Mouse (Mus musculus): ENCODE measurements at regions not wholly inside any gene's neighbourhood (a gene's known extent, or its start where the extent isn't known, plus 50 kb on each side); places are given as distances from the start of the nearest gene placed in this dataset.
"Not testable (repeated sequence)": the region's sequence is repeated elsewhere in the genome, so short reads cannot be mapped to it uniquely, and the experiment has no call there.

DNA sequence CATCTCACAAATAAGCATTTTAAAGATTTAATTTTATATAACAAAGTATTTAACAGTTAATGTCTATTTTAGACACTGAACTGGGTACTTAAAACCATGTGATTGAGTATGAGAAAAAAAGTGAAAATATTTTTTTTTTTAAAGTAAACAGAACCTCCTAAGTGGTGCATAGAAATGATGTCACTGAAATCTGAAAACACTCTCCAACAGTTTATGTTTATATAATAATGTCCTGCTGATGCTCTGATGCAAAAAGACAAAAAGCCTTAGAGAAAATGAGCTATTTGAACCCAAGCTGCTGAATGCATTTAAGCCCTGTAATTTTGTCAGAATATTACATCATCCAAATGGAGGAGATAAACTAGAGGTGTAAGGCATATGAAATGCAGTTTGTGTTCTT, 3447.1 kb downstream of the 9330182O14Rik start:
- DNase-seq (ENCODE audit: low spot score), result peak; percentile 2

GRCm38 (mm10) chr15:43585751-43586150, 3451.6 kb downstream of the 9330182O14Rik start:
- peak; percentile 3 for DNase-seq (ENCODE audit: low spot score)

GRCm38 (mm10) chr15:43588021-43588420, 3453.9 kb downstream of the 9330182O14Rik start:
- no peak for DNase-seq (ENCODE audit: low spot score)

- DNase-seq (ENCODE audit: low spot score), result no peak
Measured at GRCm38 (mm10) chr15:43607700-43608099, 3473.5 kb downstream of the 9330182O14Rik start.

DNA sequence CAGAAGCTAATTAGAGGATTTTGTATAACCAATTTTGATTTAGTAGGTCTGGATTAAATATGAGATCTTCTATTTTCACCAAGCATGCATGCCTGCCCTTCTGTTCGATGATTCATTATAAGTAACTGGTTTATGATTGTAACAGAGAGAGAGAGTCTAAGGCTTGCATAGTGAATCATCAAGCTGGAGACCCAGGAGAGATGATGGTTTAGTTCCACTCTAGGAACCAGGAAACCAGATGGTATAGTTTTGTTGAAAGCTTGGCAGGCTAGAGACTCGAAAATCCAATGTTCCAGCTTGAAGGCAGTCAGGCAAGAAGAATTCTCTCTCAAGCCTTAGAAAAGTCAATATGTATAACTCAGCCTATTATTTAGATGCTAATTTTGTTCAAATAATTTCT, 3475.7 kb downstream of the 9330182O14Rik start:
- no peak for DNase-seq (ENCODE audit: low spot score)

DNA sequence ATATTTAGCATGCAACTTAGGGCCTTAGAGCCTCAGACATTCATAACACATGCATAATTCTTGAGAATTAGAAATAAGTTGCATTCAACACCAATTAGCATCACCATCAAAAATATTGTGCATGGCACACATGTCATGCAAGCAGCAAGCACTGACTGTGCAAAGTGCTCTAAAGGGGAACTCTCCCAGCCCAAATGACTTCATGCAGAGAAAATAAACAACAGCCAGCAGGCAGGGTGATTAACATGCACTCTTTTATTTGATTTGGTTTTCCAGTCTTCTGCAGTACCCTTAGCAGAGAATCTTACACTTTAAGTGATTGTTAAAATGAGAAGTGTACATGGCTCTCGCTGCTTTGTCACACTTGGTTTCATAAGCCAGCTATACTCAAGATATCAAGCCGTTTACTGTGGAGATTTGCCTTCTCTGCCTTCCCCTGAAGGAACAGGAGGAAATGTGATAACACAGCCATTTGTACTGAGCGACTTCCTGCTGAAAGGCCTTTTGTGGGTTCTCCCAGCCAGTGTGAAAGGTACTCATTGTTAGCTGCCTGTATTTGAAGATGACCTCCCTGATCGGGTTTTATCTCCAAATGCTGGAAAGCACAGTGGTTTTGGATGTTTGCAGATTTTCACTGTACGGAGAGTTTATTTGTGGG, 3480.0 kb downstream of the 9330182O14Rik start:
- no peak for DNase-seq (ENCODE audit: low spot score)

GRCm38 (mm10) chr15:43615727-43616126, 3481.6 kb downstream of the 9330182O14Rik start:
- no peak for DNase-seq (ENCODE audit: low spot score)

GRCm38 (mm10) chr15:43624431-43624965, 3490.3 kb downstream of the 9330182O14Rik start:
- peak; percentile 7 for DNase-seq (ENCODE audit: low spot score)

DNA sequence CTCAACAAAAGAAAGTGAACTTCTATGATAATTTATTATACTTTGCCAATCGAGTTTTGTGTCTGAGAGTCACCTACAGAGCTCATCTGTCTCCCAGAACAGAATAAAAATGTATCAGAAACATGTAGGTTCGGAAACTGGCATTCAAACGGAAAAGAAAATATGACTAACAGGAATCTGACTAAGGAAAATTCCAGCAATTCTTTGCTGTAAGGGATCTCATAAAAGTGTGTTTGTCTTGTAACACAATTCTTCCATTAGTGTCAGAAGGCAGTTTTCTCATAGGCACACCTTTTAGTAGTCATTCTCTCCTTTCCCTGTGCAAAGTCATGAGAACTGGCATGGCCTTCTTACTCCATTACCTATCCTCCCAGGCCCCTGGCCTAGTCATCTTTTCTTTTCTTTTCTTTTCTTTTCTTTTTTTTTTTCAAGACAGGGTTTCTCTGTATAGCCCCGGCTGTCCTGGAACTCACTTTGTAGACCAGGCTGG, 3490.9 kb downstream of the 9330182O14Rik start:
- DNase-seq (ENCODE audit: low spot score), result no peak

- no peak for DNase-seq (ENCODE audit: low spot score)
Measured at GRCm38 (mm10) chr15:43650818-43651500, 3516.8 kb downstream of the 9330182O14Rik start.

DNA sequence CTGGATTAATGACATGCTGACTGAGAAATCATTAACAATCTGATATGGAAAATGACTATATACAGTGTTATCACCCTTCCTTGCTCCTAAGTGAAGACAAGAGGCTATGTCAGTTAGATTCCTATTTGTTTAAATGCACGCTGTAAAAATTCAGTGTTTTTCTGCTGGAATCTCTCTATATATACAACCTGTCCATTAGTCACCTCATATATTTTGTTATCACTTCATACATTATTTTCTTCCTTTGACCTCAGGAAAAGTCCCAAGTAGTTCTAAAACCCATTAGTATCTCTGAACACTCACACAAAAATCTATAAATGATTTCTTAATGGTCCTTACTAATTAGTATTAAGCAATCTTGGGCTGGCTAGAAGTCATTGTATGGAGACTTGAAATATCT, 3529.5 kb downstream of the 9330182O14Rik start:
- DNase-seq (ENCODE audit: low spot score), result no peak

- DNase-seq (ENCODE audit: low spot score), result no peak
Measured at GRCm38 (mm10) chr15:43678844-43679243, 3544.7 kb downstream of the 9330182O14Rik start.

DNA sequence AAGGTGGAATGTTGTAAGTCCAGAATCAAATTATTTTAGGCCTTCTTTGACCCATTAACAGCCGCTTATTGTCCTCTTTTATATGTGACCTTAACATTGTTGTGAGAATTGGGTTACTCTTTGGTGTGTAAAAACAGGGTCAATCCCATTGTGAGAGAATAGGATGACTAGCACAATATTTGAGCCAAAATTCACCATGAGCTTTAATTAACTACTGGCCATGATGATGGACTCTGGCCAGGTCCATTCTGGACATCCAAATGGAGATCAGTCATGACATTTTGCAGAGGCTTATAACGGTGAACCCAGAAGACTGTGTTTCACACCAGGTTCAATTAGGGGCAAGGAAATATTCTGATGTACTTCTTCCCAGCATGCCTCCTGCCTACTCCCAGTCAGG, 3548.0 kb downstream of the 9330182O14Rik start:
- DNase-seq (ENCODE audit: low spot score), result no peak

DNA sequence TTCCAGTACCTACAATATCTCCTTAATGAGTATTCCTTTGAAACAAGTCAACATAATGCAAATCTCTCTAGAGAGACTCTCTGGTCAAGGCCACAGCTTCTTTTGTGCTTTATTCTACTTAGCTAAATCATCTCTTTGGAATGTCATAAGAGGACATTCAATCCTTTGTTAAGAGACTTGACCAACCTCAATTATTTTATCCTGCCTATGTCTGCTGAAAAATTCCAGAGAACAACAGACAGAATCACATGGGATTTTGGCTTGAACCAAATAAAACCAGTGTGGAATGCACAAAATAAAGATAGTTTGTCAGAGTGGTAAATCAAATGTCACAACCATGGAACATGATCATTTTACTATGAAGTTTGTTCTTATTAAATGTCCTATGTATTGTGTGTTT, 3557.8 kb downstream of the 9330182O14Rik start:
- DNase-seq (ENCODE audit: low spot score), result not testable (repeated sequence)

DNA sequence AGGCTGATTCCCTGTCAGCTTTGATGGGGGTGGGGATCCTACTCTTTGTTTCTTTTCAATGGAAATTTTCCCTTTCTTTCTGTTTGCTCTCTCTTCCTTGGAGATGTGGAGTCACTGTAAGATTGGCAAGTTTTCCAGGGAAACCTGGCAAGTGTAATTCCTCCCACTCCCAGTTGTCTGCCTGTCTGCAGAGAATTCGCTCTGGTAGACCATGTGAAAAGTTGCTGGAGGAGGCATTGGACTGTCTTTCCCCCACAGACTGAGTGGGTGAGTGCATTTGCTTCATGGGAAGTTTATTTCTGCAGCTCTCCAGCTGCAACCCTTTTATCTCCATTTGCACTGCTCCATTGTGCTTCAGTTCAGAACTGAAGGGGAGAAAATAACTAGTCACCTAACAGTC, 3561.3 kb downstream of the 9330182O14Rik start:
- no peak for DNase-seq (ENCODE audit: low spot score)

DNA sequence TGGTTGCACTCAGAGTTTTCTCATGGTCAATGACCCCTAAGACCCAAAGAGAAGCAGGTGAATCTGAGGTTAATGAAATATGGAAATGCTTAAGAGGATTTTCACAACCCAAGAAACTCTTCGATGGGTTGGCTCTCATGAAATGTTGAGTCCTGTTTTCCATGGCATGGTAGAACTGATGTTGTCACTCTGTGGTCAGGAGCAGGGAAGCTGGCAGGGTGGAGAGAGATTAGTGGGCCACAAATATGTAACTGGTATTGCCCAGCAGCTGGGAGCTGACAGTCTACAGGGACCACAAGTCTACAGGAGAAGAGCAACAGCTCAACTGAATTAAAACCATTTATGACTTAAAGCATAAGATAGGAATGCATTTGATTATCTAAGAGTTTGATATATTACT, 3582.9 kb downstream of the 9330182O14Rik start:
- DNase-seq (ENCODE audit: low spot score), result no peak

DNA sequence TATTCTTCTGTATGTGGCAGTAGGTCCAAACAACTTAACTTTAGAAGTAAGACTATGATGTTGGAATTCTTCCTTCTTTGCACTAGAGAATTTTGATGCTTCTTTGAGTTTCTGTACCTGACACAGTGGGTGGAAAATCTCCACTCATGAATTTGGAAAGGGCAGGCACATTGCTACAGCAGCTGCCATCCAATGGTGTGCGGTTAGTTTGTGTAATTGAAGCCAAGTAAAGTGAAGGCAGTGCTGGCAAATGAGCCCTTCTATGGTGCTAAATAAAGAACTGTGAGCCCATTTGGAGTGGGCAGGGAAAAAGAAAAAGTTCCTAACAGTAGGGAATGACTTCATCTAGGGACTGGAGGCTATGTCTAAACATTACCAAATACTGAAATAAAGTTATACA, 3583.4 kb downstream of the 9330182O14Rik start:
- no peak for DNase-seq (ENCODE audit: low spot score)

GRCm38 (mm10) chr15:43720916-43721315, 3586.8 kb downstream of the 9330182O14Rik start:
- no peak for DNase-seq (ENCODE audit: low spot score)

- DNase-seq (ENCODE audit: low spot score), result no peak
Measured at GRCm38 (mm10) chr15:43735697-43736096, 3601.5 kb downstream of the 9330182O14Rik start.

DNA sequence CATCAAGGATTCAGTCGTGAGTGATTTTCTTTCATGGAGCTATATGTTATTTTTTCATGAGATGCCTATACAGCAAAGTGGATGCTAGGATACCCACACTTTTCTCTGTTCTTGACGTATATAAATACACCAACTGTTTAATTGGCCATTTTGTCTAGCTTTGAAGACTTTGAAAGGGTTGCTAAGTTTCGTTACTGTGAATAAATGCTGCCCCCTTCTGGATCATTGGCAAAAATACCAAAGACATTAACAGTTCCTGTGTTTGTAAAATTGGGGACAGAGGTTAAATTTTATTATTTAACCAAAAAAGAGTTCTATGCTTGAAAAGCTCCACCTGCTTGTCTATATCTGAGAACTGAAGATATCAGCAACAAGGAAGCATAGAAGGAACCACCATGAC, 3624.1 kb downstream of the 9330182O14Rik start:
- no peak for DNase-seq (ENCODE audit: low spot score)

DNA sequence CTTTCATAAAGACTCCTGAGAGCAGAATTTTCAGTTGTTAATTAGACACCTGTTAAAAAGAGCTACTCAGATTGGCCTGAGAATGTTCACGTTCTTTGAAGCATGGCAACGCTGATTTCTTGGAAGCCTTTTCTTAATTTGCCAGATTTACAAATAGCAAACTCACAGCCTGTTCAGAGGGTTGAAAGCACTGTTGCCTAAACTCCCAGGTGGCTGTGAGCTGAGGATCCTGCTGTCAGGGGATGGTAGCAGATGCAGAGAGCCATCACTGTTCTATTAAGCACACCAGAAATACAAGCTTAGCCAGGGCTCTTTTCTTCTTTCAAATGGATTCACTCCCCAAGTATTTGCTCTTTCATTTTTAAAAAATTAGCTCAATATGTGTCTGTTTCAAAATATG, 3630.4 kb downstream of the 9330182O14Rik start:
- DNase-seq (ENCODE audit: low spot score), result no peak

DNA sequence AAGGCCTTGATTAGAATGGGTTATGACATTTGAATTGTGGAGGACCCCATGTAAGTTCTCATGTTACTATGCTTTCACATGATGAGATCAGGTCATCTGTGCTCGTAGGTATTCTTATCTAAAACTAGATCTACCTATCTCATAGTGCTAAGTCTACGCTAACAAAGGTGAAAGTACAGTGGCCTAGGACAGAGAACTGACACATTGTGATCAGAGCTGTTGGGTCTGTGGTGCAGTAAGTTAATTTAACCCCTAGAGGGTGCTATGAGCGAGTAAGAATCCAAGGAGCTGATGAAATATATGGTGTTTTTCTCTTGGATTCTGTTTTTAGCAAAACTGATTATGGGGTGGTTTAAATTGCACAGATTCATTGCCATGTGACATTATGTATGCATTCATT, 3638.6 kb downstream of the 9330182O14Rik start:
- no peak for DNase-seq (ENCODE audit: low spot score)

GRCm38 (mm10) chr15:43782126-43782632, 3648.0 kb downstream of the 9330182O14Rik start:
- not testable (repeated sequence) for DNase-seq (ENCODE audit: low spot score)
